Mouse (Mus musculus) forebrain, embryonic 11.5 days (tissue): Measurements from ENCODE around the gene Hoxd8. TPM values are rescaled to one million over a fixed set of nuclear protein-coding genes. Genes with fewer than 3 reads are reported as not detected.

ENCODE experiments used
- ATAC-seq: fragments of 200-750 bp; cut with Nextera tagmentation; replicated peaks from 2 replicates; pipeline ENCODE4 v1.8.0; 2017; ENCODE audit warnings: moderate TSS enrichment; ENCODE audit not compliant: low FRiP score
- DNase-seq: peaks from one replicate; pipeline ENCODE4 v3.0.0-alpha.2; 2017; ENCODE audit warnings: low spot score
- H3K27ac ChIP-seq: fragments of 300-500 bp; sonication (generic); 2 replicates; pipeline ENCODE4 v1.5.1; 2014; ENCODE audit warnings: low read depth, low read length
- H3K27me3 ChIP-seq: fragments of 300-500 bp; sonication (generic); 2 replicates; pipeline ENCODE4 v1.6.1; 2014; ENCODE audit warnings: mild to moderate bottlenecking, low read length, mixed read lengths; ENCODE audit not compliant: control insufficient read depth, insufficient read depth
- H3K36me3 ChIP-seq: fragments of 300-500 bp; sonication (generic); 2 replicates; pipeline ENCODE4 v1.6.1; 2014; ENCODE audit warnings: mild to moderate bottlenecking, low read length, moderate library complexity, mixed read lengths; ENCODE audit not compliant: control insufficient read depth, insufficient read depth
- H3K4me1 ChIP-seq: fragments of 300-500 bp; sonication (generic); replicated peaks from 2 replicates; pipeline ENCODE4 v1.6.1; 2014; ENCODE audit warnings: low read length, mixed read lengths; ENCODE audit not compliant: control insufficient read depth, insufficient read depth
- H3K4me2 ChIP-seq: fragments of 300-500 bp; sonication (generic); 2 replicates; pipeline ENCODE4 v1.6.1; 2014; ENCODE audit warnings: low read depth, mild to moderate bottlenecking, low read length, moderate library complexity, mixed read lengths; ENCODE audit not compliant: severe bottlenecking
- H3K4me3 ChIP-seq: fragments of 300-500 bp; sonication (generic); 2 replicates; pipeline ENCODE4 v1.5.1; 2014; ENCODE audit warnings: low read depth, low read length
- H3K9ac ChIP-seq: fragments of 300-500 bp; sonication (generic); 2 replicates; pipeline ENCODE4 v1.6.1; 2014; ENCODE audit warnings: low read length
- H3K9me3 ChIP-seq: fragments of 300-500 bp; sonication (generic); 2 replicates; pipeline ENCODE4 v1.6.1; 2016; ENCODE audit warnings: low read length, mixed read lengths; ENCODE audit not compliant: control insufficient read depth
- WGBS: fragments of 180-500 bp; shearing (Covaris S2); extraction: QIAGEN DNeasy Blood & Tissue Kit; methylation state at CpG from one replicate; pipeline ENCODE4 v1.1.7; 2014; 5-methylcytosine and 5-hydroxymethylcytosine counted together
- polyA plus RNA-seq: library from polyadenylated mRNA; unstranded; fragments of >200 nt; fragmentation: Nextera tagmentation; extraction: Ambion mirVana; gene quantifications from 2 replicates; pipeline ENCODE4 v1.2.1, GENCODE M21; 2014

The Hoxd8 gene
- polyA plus RNA-seq, 1 experiment from 2014 or later = not detected

- under 1% methylated on average over 24 of the region's 24 CpGs for WGBS
- no peak overlapping the region for H3K9ac ChIP-seq
- H3K36me3 ChIP-seq = no peaks in the 10 kb centered on the region
- peaks cover 98% of the 10 kb centered on the region for H3K27me3 ChIP-seq
- no peak overlapping the region for H3K27ac ChIP-seq
- H3K4me2 ChIP-seq = no peak overlapping the region
- no peaks in the 10 kb centered on the region for H3K9me3 ChIP-seq
- peaks cover 4% of the 10 kb centered on the region; the same call in 1 of the 2 replicates for H3K4me1 ChIP-seq
- DNase-seq = peak; percentile 63
- no peak overlapping the region for H3K4me3 ChIP-seq
- ATAC-seq = no peak
These were observed 30.5 kb upstream of the Hoxd8 start for GRCm38 (mm10) chr2:74673835-74674425.

DNA sequence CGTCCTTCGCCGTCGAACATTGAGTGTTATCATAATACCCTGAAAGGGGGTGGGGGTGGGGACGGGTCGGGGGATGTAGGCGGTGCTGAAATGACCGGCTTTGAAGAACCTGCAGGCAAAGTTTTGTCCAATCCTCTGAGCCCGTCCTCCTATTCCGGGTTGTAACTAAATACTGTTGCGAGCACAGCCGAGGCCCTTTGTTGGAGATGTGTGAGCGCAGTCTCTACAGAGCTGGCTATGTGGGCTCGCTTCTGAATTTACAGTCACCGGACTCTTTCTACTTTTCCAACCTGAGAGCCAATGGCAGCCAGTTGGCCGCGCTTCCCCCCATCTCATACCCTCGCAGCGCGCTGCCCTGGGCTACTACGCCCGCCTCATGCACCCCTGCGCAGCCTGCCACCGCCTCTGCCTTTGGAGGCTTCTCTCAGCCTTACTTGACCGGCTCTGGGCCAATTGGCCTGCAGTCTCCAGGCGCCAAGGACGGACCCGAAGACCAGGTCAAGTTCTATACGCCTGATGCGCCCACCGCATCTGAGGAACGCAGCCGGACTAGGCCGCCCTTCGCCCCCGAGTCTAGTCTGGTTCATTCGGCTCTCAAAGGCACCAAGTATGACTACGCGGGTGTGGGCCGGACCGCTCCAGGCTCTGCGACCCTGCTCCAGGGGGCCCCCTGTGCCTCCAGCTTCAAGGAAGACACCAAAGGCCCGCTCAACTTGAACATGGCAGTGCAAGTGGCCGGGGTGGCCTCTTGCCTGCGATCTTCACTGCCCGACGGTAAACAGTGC is 29.3 kb upstream of the Hoxd8 start, which contains the start of gene Hoxd12:
Gene Hoxd12 (plus strand): TSS at position 133 of the 785 bp plus-strand sequence.
- Histone ChIP-seq H3K9ac (no peak within 1 kb of the TSS), H3K36me3 (no peaks in the 10 kb centered on the region), H3K27ac (no peak within 1 kb of the TSS), H3K27me3 (peaks cover 98% of the 10 kb centered on the region), H3K4me1 (peaks cover 4% of the 10 kb centered on the region; the same call in 1 of the 2 replicates), H3K4me3 (no peak within 1 kb of the TSS), H3K9me3 (no peaks in the 10 kb centered on the region), H3K4me2 (no peak within 1 kb of the TSS)
- DNase-seq = peak; percentile 58
- ATAC-seq = 0 out of 2 replicates have a peak, but pooled peaks have one; percentile 21
- WGBS = 2% methylated on average over 47 of the region's 47 CpGs

DNA sequence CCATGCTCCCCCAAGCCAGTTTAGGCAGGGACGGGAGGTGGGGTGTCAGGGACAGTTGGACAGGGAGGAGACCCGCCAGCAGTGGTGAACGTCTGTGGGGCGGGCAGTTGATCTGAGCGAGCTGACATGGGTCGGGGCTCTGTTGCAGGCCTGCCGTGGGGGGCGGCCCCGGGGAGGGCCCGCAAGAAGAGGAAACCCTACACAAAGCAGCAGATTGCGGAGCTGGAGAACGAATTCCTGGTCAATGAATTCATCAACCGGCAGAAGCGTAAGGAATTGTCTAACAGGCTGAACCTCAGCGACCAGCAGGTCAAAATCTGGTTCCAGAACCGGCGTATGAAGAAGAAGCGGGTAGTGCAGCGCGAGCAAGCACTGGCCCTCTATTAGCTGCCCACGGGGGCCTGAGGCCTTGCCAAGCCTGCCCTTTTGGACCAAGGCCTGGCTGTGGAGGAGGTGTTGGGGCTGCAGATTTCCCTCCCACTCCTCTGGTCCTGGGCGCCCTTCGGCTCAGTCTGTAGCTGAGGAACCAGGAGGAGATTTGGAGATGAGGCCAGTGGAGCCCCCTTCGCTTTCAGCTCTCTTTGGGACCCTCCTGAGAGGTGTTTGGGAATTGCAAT is 28.6 kb upstream of the Hoxd8 start:
- DNase-seq (peak; percentile 55), ATAC-seq (no peak)
- H3K4me3 ChIP-seq = no peak overlapping the region
- no peaks in the 10 kb centered on the region for H3K9me3 ChIP-seq
- no peak overlapping the region for H3K9ac ChIP-seq
- no peak overlapping the region for H3K4me2 ChIP-seq
- H3K36me3 ChIP-seq = no peaks in the 10 kb centered on the region
- peaks cover 4% of the 10 kb centered on the region; the same call in 1 of the 2 replicates for H3K4me1 ChIP-seq
- no peak overlapping the region for H3K27ac ChIP-seq
- 4% methylated on average over 23 of the region's 24 CpGs for WGBS
- H3K27me3 ChIP-seq = peaks cover 100% of the 10 kb centered on the region

- H3K27ac ChIP-seq = no peak overlapping the region
- H3K27me3 ChIP-seq = peaks cover 100% of the 10 kb centered on the region
- DNase-seq (peak; percentile 50), ATAC-seq (no peak)
- no peaks in the 10 kb centered on the region for H3K36me3 ChIP-seq
- H3K4me2 ChIP-seq = no peak overlapping the region
- no peak overlapping the region for H3K4me3 ChIP-seq
- under 1% methylated on average over 9 of the region's 9 CpGs for WGBS
- H3K9me3 ChIP-seq = no peaks in the 10 kb centered on the region
- H3K4me1 ChIP-seq = peaks cover 4% of the 10 kb centered on the region; the same call in 1 of the 2 replicates
- H3K9ac ChIP-seq = no peak overlapping the region
These were observed 27.9 kb upstream of the Hoxd8 start for GRCm38 (mm10) chr2:74676376-74677052.

DNA sequence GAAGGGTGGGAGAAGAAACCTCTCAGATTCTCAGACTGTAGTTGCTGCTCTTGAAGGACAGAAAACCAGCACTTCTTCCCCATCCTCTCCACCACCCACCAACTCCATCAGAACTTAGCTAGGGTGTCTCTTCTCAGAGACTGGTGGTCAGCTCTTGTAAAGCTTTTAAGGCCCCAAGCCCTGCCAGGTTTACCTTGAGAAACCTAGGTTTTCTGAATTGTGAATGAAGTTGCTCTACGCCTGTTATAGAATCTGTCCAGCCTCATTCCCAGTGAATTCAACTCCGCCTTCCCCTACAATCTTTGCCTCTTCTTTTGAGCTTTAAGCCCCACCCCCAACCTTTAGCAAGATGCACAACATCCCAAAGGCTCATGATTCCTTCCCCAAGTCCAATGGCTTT is 27.3 kb upstream of the Hoxd8 start:
- H3K4me1 ChIP-seq = peaks cover 6% of the 10 kb centered on the region; the same call in 1 of the 2 replicates
- no peak overlapping the region for H3K9ac ChIP-seq
- WGBS = 9% methylated on average over 2 of the region's 2 CpGs
- DNase-seq (no peak), ATAC-seq (no peak)
- H3K36me3 ChIP-seq = no peaks in the 10 kb centered on the region
- H3K27ac ChIP-seq = no peak overlapping the region
- H3K4me3 ChIP-seq = no peak overlapping the region
- H3K27me3 ChIP-seq = peaks cover 100% of the 10 kb centered on the region
- H3K9me3 ChIP-seq = no peaks in the 10 kb centered on the region
- H3K4me2 ChIP-seq = no peak overlapping the region

DNA sequence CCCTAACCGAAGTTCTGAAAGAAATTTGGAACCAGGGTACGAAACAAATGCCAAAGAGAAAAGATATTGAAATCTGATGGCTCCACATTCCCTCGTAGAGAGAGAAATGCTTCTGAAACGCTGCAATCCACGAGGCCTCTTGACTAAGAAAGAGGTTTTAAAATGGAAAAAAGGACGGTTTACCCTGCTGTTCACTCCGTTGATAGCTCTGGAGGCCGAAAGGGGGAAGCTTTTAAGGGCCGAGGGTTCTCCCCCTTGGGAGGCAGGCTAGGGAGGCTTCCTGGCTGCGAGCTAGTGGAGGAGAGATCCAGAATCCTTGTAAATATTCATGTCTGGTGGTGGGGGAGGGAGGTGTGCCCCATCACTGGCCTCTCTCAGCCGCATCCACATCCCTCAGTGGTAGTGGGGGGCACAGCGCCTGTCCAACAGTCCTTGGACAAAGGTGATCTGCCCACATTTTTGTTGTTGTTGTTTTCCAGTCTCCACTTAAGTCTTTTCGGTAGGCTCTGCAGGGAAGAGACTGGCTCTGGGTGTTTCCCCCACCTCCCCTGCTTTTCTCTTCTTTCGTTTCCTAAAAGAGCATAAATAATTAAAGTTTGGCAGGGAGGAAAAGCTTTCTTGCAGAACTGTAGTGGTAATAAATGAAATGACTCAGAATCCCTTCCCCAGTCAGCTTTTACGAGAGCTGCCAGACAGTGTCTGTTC is 25.4 kb upstream of the Hoxd8 start, which contains the start of gene Hoxd11:
Gene Hoxd11 (plus strand): TSS at position 667 of the 705 bp plus-strand sequence.
- WGBS = 2% methylated on average over 15 of the region's 15 CpGs
- ATAC-seq = no peak

DNA sequence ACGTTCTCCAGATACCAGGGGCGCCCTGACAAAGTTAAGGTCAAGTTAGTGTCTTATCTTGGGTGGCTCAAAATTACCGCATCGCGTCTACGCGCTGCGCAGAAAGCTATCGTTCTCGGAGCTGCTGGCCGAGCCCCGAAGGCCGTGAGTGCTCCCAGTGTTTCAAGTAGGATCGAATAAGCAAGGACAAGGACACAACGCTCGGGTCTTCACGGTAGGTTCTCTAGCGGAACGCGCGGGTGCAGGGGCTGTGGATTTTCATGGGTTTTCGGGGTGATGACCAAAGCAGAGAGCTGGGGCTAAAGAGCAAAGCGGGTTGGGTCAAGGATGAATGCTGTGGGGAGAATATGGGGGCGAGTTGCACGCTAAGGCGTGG is 24.8 kb upstream of the Hoxd8 start:
- peaks cover 100% of the 10 kb centered on the region for H3K27me3 ChIP-seq
- ATAC-seq (no peak), DNase-seq (no peak)
- no peaks in the 10 kb centered on the region for H3K9me3 ChIP-seq
- no peak overlapping the region for H3K9ac ChIP-seq
- no peaks in the 10 kb centered on the region for H3K36me3 ChIP-seq
- H3K4me1 ChIP-seq = peaks cover 5% of the 10 kb centered on the region; the same call in 1 of the 2 replicates
- H3K27ac ChIP-seq = no peak overlapping the region
- H3K4me2 ChIP-seq = no peak overlapping the region
- H3K4me3 ChIP-seq = no peak overlapping the region
- WGBS = under 1% methylated on average over 26 of the region's 26 CpGs

More for the DNA sequence above, 25.4 kb upstream of the Hoxd8 start, which contains the start of gene Hoxd11:
- Histone ChIP-seq H3K9me3 (no peaks in the 10 kb centered on the region), H3K36me3 (no peaks in the 10 kb centered on the region), H3K27me3 (peaks cover 100% of the 10 kb centered on the region), H3K4me1 (peaks cover 5% of the 10 kb centered on the region; the same call in 1 of the 2 replicates), H3K9ac (no peak within 1 kb of the TSS), H3K27ac (no peak within 1 kb of the TSS), H3K4me3 (no peak within 1 kb of the TSS), H3K4me2 (no peak within 1 kb of the TSS)
- peak; percentile 54 for DNase-seq
